Mouse (Mus musculus) testis, adult 10 weeks (tissue): ENCODE results near the gene Ccdc71l. TPM values are rescaled to one million over a fixed set of nuclear protein-coding genes. Genes with fewer than 3 reads are reported as not detected.

ENCODE experiments used
- polyA plus RNA-seq: library from polyadenylated mRNA; stranded (reverse); fragments of 350-450 nt; fragmentation: Illumina TruSeq; extraction: RNeasy Lipid Tissue Mini Kit (QIAGEN cat#74804); gene quantifications from one replicate; pipeline ENCODE4 v1.2.3, GENCODE M21; 2014; ENCODE audit warnings: low read depth, low replicate concordance

Ccdc71l gene
- polyA plus RNA-seq, result 8.2 TPM

GRCm38 (mm10) chr12:32378528-32379295, at the start of gene Ccdc71l:
Gene Ccdc71l, plus strand, starts transcription at chr12:32378704.

Other genes starting within 250 kb of the Ccdc71l start
- 0.74 TPM for gene Pik3cg, start 170.0 kb upstream of the Ccdc71l start, polyA plus RNA-seq